Mouse (Mus musculus) brain, embryonic 14.5 days (tissue): ENCODE data around the gene Pla2g4b.

ENCODE experiments used
- CTCF ChIP-seq: fragments of 200-500 bp; IDR thresholded peaks from 2 replicates; pipeline ENCODE4 v1.5.1; 2012; ENCODE audit warnings: inconsistent platforms, mild to moderate bottlenecking, moderate library complexity, borderline replicate concordance; ENCODE audit not compliant: insufficient read depth, insufficient read length; ENCODE audit errors: extremely low read depth
- POLR2A ChIP-seq: fragments of 200-500 bp; IDR thresholded peaks from 2 replicates; pipeline ENCODE4 v1.6.1; 2012; ENCODE audit warnings: mild to moderate bottlenecking, inconsistent platforms, borderline replicate concordance; ENCODE audit not compliant: poor library complexity, insufficient read depth, insufficient read length, severe bottlenecking; ENCODE audit errors: extremely low read depth

DNA sequence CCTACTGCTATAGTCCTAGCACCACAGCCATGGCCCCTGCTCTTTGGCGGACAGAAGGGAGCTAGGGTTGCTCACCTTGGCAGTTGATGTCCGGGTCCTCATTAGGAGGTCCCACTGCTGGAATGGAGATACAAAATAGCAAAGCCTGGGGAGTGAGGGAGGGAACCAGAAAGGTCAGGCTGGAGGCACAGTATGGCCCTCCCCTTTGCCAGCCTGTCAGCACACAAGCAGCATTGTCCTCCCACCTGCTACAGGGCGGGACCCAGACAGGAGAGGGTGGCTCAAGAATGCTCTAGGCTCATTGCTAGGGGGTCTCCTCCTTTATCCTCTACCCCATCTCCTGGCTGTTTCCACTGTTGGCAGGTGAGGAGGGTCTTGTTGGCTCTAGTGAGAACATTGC, 52.8 kb downstream of the Pla2g4b start:
- TF ChIP-seq CTCF (no peak), POLR2A (no peak)
